Mouse (Mus musculus): ENCODE measurements around the gene Phf12. TPM values are rescaled to one million over a fixed set of nuclear protein-coding genes. Genes with fewer than 3 reads are reported as not detected.

Gene Phf12
- 10 to 100 TPM; 42.5 to 58.5 TPM for total RNA-seq (2021)

DNA sequence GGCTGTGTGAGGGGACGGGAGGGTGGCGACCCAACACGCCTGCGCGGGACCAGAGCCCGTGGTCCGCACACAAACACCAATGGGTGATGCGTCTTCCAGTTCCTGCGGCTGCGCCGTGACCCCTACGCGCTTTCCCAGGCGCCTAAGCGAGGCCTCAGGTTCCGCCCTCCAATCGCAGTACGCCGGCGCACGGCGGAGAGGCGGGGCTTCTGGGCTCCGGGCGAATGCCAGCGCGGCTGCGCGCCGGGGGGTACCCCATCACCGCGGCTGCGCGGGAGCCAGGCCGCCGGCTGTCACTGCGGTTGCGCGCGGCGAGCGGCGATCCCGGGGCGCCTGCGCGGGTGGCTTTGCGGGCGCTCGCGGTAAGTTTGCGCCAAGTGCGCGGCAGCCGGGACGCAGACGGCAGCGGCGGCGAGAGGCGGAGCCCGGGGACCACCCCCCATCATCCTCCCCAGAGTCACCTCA lies at the start of gene Phf12:
Phf12 (plus strand) TSS at position 314 of the 465 bp plus-strand sequence.
- peak; percentile 94 to 98 for DNase-seq (ENCODE audit: extremely low spot score in 1 of 2, low spot score in 1 of 2)

GRCm38 (mm10) chr11:77934111-77934521 lies 48.4 kb upstream of the Phf12 start:
- DNase-seq (ENCODE audit: extremely low spot score in 1 of 2, low spot score in 1 of 2) = no peak

DNA sequence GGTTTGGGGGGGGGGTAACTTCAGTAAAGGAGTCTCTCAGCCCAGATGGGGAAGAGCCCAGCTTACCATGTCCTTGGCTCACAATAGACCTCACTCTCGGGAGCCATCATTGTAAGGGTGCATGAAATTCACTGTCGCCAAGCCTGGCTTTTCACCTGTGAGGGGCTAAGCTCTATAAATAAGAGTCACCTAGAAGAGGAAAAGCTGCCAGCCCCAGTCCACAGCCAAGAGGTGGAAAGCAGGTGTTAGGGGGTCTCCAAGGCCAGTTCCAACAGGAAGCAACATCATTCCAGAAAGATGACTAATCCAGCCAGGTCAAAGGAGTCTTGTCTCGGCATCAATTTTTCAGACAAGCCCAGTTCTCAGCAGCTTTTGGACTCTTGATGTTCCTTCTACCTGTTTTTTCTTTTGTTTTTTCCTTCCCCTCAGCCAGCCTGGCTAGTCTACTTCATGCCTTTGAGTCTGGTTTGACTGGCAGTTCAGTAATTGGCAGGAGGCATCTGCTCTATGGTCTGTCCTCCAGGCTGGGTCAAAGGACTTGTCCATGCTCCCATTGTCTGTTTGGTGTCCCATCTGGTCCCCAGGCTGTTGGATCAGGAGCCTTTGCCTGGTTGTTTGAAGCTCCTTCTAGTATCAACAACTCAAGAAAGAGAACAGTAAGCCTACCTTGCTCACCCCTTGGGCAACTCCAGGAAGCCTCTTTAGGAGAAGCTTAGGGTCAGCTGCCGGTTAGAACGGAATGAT lies 47.8 kb upstream of the Phf12 start:
- no peak for DNase-seq (ENCODE audit: extremely low spot score in 1 of 2, low spot score in 1 of 2)

GRCm38 (mm10) chr11:77936846-77937245 lies 45.7 kb upstream of the Phf12 start:
- no peak for DNase-seq (ENCODE audit: extremely low spot score in 1 of 2, low spot score in 1 of 2)

DNA sequence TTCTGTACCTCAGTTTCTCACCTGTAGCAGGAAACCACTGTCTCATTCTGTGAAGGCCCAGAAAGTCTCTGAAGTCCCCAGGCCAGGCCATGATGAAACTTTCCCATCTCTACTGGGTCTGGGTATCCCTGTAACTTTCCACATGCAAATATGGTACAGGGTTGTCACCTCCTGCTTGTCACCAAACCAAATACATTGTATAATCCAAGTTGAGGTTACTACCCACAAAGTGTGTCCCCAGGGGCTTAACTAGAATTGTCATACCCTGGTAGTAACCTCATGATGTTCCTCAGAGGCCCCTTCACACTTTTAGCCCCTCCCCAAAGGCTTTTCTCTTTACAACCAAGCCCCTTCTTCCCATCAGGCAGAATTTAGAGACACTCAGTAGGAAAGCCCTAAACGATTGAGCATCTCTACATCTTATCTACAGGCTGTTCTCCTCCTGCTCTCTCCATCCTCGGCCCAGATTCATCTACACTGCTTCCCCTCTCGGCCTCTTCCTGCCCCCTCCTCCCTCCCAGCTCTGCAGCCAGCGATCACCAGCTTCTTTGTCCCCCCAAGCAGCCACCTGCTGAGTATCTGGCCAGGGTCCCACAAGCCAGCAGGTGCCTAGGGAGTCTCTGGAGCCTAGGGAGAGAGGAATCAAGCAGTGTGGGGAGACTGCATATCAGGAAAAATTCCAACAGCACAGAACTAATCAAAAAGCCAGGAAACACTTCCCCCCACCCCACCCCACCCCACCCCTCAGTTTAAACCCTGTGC lies 44.7 kb upstream of the Phf12 start:
- DNase-seq (ENCODE audit: extremely low spot score in 1 of 2, low spot score in 1 of 2) = no peak

DNA sequence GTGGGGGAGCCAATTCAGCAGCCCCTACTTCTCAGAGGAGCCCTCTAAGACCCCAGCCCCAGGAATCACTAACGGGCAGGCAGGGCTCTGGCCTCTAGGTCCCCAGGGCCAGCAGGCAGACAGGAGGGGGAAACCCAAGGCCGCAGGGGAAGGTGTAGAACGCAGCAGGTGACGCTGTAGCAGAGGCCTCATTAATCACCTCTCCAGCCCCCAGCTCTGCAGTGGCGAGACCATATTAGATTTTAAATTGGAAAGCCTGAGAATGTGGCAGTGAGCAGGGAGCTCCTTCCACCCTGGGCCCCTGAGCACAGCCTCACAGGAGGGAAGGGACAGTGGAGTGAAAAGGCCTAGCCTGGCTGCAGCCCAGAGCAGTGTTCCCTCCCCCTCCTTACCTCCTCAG lies 40.3 kb upstream of the Phf12 start:
- no peak for DNase-seq (ENCODE audit: extremely low spot score in 1 of 2, low spot score in 1 of 2)

DNA sequence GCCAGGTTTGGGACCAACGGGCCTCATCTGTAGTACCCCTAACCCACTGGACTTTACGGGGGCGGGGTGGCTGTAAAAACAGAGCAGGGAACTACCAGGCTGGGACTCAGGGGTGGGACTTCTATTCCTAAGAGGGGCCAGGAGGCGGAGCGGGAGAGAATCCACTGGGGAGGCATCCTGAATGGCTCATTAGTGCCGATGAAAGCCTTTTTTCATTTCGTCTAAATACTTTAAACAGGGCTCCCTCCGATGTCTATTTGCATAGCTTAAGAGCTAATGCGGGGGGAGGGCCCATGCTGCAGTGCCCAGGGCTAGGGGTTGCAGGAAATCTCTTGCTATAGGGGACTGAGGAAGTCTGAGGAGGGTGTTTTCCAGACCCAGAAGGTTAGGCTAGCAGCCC lies 34.7 kb upstream of the Phf12 start:
- no peak for DNase-seq (ENCODE audit: extremely low spot score in 1 of 2, low spot score in 1 of 2)

DNA sequence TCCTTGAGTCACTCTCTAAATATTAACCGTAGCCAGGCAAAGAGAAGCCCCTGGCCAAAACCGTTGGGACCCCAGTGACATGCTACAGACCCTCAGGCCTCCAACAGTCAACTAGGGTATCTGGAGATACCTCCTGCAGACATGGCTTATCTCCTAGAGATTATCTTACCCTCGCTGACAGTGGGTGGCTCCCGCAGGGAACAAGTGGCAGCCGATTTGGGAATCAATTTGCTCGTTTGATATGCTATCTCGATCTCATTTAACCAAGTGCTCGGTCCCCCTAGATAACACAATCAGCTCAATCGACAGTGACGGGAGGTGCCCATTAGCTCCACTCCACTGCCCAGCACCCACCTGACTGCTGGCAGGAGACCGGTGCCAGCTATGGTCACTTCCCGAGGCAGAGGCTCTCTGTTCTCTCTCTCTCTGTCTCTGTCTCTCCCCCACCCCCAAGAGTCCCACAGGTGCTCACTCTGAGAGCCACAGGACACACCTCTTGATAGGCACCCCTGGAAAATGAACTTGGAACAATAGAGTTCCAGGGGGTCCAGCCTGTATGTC lies 32.3 kb upstream of the Phf12 start:
- DNase-seq (ENCODE audit: extremely low spot score in 1 of 2, low spot score in 1 of 2) = no peak

DNA sequence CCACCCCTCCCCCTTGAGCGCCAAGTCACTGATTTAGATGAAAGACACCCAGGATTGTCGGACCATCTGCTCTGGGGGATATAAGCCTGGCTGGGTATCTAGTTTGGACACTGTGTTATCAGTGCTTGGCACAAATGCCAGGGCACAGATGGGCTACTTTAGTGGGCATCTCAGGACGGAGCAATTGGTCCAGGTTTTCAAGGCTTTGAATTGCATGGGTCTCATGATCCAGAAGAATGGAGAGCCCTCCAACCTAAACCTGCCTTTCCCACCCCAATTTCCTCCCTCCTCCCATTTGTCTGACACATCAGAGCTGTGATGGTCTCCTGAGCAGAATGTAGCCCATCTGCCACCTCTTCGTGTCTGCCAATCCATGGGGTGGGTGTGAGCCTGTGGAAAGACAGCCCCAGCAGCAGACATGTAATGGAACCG lies 31.7 kb upstream of the Phf12 start:
- DNase-seq (ENCODE audit: extremely low spot score in 1 of 2, low spot score in 1 of 2) = peak; percentile 50 to 51

DNA sequence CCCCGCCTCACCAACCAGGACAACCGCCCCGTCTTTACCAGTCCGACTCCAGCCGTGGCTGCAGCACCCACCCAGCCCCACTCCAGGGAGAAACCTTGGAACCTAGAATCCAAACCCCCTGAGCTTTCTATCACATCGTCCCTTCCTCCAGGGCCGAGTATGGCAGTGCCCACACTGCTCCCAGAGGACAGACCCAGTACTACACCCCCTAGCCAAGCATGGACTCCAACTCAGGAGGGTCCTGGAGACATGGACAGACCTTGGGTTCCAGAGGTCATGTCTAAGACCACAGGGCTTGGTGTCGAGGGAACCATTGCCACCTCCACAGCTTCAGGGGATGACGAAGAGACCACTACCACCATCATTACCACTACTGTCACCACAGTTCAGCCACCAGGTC lies 28.9 kb upstream of the Phf12 start:
- DNase-seq (ENCODE audit: extremely low spot score in 1 of 2, low spot score in 1 of 2) = no peak

DNA sequence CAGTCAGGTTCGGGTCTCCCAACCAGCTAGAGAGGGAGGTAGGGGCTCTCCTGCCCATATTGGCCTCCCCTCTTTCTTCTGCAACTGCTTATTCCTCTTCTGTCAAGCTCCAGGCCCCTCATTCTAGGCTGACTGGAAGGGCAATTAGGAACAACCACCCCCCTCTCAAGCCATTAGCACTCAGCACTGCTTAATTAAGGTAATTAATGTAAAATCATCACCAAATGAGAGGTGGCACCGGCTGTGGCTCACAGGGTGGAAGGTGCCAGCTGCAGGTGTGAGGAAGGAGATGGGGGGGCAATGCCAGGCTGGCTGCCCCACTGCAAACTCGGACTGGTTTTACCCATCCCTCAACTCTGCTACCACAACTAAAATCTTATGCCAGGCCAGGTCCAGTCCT lies 26.1 kb upstream of the Phf12 start:
- no peak for DNase-seq (ENCODE audit: extremely low spot score in 1 of 2, low spot score in 1 of 2)

- DNase-seq (ENCODE audit: extremely low spot score in 1 of 2, low spot score in 1 of 2) = no peak
Measured at GRCm38 (mm10) chr11:77958268-77958667, 24.3 kb upstream of the Phf12 start.

DNA sequence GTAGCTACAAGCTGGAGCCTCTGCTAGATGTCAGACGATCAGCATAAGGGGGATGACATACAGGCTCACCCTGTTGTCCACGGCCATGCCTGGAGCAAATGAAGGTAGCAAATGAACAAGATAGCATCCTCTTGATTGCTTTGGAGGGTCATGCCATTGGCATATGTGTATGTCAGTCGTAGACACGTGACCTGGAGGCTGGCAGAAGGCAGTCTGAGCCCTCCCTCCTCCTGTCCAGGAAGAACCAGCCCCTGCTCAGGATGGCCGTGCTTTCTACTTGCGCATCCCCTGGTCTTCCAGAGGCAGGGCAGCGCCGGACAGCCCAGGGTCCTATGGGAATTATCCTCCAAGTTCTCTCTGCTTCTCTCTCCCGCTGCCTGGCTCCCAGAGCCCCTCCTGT lies 23.6 kb upstream of the Phf12 start:
- DNase-seq (ENCODE audit: extremely low spot score in 1 of 2, low spot score in 1 of 2) = no peak

DNA sequence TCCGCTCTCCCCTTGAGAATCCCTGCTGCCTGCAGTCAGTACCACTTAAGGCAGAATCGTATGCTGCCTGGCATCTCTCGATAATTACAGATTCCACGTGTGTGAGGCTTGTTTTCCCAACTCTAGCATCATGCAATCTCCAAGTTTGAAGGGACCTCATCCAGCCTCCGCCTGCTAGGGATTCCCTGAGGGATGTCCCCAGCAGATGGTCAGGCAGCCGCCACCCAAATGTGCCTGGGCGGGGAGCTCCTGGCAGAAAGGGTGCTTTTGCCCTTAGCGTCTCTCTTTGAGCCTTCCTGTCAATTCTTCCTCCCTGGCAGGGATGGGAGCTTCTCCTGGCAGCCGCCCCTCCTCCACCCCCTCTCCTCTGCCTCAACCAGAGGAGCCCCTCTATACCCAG lies 22.4 kb upstream of the Phf12 start:
- peak; percentile 61 to 67 for DNase-seq (ENCODE audit: extremely low spot score in 1 of 2, low spot score in 1 of 2)

DNA sequence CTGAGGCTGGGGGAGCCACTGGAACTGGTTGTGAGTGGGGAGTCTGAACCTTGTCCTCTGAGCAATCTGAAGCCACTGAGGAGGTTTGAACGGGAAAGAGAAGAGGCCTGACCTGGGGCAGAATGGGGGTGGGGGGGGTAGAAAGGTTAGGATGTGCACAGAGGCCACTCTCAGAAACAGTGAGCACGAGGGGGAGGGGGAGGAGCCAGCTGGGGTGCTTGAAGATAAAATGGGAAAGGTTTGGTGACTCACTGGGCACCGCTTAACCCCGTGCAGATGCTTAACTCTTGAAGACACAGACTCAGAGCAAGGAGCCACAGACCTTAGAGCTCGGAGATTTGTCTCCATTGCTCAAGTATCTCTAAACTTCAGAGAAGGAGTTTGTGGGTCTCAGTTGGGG lies 21.7 kb upstream of the Phf12 start:
- no peak for DNase-seq (ENCODE audit: extremely low spot score in 1 of 2, low spot score in 1 of 2)

DNA sequence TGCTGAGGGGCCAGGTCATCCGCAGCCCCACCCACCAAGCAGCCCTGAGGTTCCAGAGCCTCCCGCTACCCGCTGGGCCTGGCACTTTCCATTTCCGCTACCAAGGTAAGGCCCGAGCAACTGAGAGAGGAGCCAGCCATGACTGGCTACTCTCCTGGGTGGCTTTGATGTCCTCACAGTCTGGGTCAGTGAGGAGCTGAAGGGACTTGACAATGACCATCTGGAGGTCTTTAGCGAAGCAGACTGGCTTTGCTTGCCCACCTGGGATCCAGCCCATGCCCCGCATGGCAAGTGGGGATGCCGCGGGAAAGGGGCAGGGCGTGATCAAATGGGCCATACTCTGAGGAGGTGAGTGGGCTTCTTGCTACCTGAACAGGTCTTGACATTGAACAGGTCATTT lies 19.6 kb upstream of the Phf12 start:
- no peak for DNase-seq (ENCODE audit: extremely low spot score in 1 of 2, low spot score in 1 of 2)

GRCm38 (mm10) chr11:77964415-77965095 lies 18.0 kb upstream of the Phf12 start:
- no peak for DNase-seq (ENCODE audit: extremely low spot score in 1 of 2, low spot score in 1 of 2)

DNA sequence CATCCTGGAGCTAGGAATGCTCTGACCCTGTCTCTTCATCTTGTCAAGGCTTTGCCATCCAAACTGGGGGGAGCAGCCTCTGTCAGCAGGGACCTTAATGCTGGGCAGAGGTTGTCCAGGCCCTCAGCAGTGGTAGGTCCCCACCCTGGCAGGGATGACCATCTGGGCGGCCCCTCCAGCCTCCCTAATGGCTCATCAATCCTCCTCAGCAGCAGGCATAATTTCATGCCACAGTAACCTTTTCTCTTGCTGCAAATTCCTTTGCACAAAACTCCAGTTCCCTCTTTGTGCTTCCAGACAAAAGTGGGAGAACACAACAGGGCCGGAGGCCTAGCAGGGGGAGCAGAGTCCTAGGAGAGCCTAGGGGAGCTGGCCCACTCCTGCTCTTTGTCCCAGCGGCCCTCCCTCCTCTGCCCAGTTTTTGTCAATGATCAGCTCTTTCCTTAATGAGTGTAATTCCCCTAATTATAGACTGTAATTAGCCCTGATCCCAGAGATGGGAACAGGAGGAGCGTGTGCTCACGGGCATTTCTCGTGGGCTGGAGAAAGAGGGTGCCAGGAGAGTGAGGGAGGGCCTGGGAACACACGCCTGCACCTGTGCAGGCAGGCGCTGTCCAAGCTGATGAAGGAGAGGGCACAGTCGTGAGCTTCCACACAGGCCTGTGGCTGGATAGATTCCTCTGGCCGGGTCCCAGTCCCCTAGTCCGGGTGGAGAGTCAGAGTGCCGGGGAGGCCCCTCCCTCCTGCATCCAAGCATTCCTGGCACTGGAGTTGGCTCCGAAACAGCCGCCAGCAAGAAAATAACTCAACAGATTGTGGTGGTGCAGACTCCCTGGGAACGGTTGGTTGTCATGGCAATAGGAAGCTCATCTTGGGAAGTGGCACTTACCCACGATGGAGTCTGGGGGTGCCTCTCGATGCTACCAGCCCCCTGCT lies 17.2 kb upstream of the Phf12 start:
- peak; percentile 64 to 74 for DNase-seq (ENCODE audit: extremely low spot score in 1 of 2, low spot score in 1 of 2)

GRCm38 (mm10) chr11:77966037-77966391 lies 16.5 kb upstream of the Phf12 start:
- no peak for DNase-seq (ENCODE audit: extremely low spot score in 1 of 2, low spot score in 1 of 2)

DNA sequence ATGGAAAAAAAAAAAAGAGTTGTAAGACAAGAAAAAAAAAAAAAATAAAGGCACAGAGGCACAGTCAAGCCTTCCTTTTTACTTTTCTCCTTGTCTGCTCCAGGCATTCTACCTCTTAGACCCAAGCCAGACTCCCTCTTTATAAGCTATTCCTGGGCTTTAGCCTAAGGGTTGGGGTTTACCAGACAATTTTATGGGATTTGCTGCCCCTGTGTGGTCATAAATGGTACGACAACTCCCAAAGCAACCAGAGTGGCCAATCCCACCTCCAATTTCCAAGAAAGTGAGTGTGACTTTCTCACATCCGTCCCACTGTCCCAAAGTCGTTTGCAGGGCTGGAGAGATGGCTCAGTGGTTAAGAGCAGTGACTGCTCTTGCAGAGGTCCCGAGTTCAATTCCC lies 15.4 kb upstream of the Phf12 start:
- DNase-seq (ENCODE audit: extremely low spot score in 1 of 2, low spot score in 1 of 2) = peak; percentile 67 to 92

Measured in layer of hippocampus, postnatal 25 days (tissue).